Mouse (Mus musculus) G1E (cell line): Measurements from ENCODE around the gene Pde2a.

Experiments
- CTCF ChIP-seq: IDR thresholded peaks from 2 replicates; pipeline ENCODE4 v1.5.1; 2012; ENCODE audit warnings: low read depth, low read length, inconsistent platforms, mixed read lengths
- GATA1 ChIP-seq: IDR thresholded peaks from 2 replicates; pipeline ENCODE4 v1.6.1; 2012; ENCODE audit warnings: borderline replicate concordance, low read length, inconsistent platforms, mixed read lengths
- POLR2AphosphoS5 ChIP-seq: IDR thresholded peaks from 2 replicates; pipeline ENCODE4 v1.6.1; 2012; ENCODE audit warnings: low read depth, low read length, inconsistent platforms; ENCODE audit not compliant: insufficient replicate concordance
- TAL1 ChIP-seq: conservative IDR thresholded peaks from 2 replicates; pipeline ENCODE4 v1.6.1; 2012; ENCODE audit warnings: low read depth, low read length, inconsistent platforms, mixed read lengths

- TF ChIP-seq CTCF (no peak), TAL1 (no peak), POLR2AphosphoS5 (no peak), GATA1 (no peak)
Observed at GRCm38 (mm10) chr7:101501236-101501635, 79.7 kb downstream of the Pde2a start.
